Mouse (Mus musculus) kidney, embryonic 16.5 days (tissue): Measurements from ENCODE around the gene Txndc15. TPM values are rescaled to one million over a fixed set of nuclear protein-coding genes. Genes with fewer than 3 reads are reported as not detected.
A peak's percentile ranks its signal among the peaks of the same experiment; 100 is the strongest.

Source experiments
- ATAC-seq: fragments of 200-750 bp; cut with Nextera tagmentation; 2 replicates; pipeline ENCODE4 v1.8.0; 2017; ENCODE audit warnings: moderate TSS enrichment; ENCODE audit not compliant: low FRiP score, low TSS enrichment
- H3K27ac ChIP-seq: fragments of 300-500 bp; sonication (generic); 2 replicates; pipeline ENCODE4 v1.5.1; 2014; ENCODE audit warnings: low read length
- H3K27me3 ChIP-seq: fragments of 300-500 bp; sonication (generic); 2 replicates; pipeline ENCODE4 v1.6.1; 2014; ENCODE audit warnings: low read length, control low read depth, mixed read lengths; ENCODE audit not compliant: insufficient read depth
- H3K36me3 ChIP-seq: fragments of 300-500 bp; sonication (generic); 2 replicates; pipeline ENCODE4 v1.6.1; 2014; ENCODE audit warnings: low read length, control low read depth, mixed read lengths; ENCODE audit not compliant: insufficient read depth
- H3K4me1 ChIP-seq: fragments of 300-500 bp; sonication (generic); 2 replicates; pipeline ENCODE4 v1.6.1; 2014; ENCODE audit warnings: low read length, control low read depth, mixed read lengths; ENCODE audit not compliant: insufficient read depth
- H3K4me2 ChIP-seq: fragments of 300-500 bp; sonication (generic); replicated peaks from 2 replicates; pipeline ENCODE4 v1.6.1; 2014; ENCODE audit warnings: low read depth, low read length
- H3K4me3 ChIP-seq: fragments of 300-500 bp; sonication (generic); 2 replicates; pipeline ENCODE4 v1.5.1; 2014; ENCODE audit warnings: mild to moderate bottlenecking, low read length
- H3K9ac ChIP-seq: fragments of 300-500 bp; sonication (generic); replicated peaks from 2 replicates; pipeline ENCODE4 v1.6.1; 2014; ENCODE audit warnings: low read length
- H3K9me3 ChIP-seq: fragments of 300-500 bp; sonication (generic); 2 replicates; pipeline ENCODE4 v1.6.1; 2016; ENCODE audit warnings: low read length, control low read depth
- WGBS: fragments of 180-500 bp; shearing (Covaris S2); extraction: QIAGEN DNeasy Blood & Tissue Kit; methylation state at CpG from one replicate; pipeline ENCODE4 v1.1.7; 2014; 5-methylcytosine and 5-hydroxymethylcytosine counted together
- polyA plus RNA-seq: library from polyadenylated mRNA; unstranded; fragments of >200 nt; fragmentation: Nextera tagmentation; extraction: Ambion mirVana; gene quantifications from 2 replicates; pipeline ENCODE4 v1.2.1, GENCODE M21; 2015

Txndc15 gene
- polyA plus RNA-seq, 1 experiment from 2014 or later, result 99.7 TPM

GRCm38 (mm10) chr13:55757645-55758044 is 43.2 kb downstream of the Txndc15 start:
- Histone ChIP-seq H3K9ac (no peak overlapping the region), H3K9me3 (no peaks in the 10 kb centered on the region), H3K27me3 (no peaks in the 10 kb centered on the region), H3K4me2 (no peak overlapping the region), H3K27ac (no peak overlapping the region), H3K4me1 (peaks cover 17% of the 10 kb centered on the region), H3K36me3 (no peaks in the 10 kb centered on the region), H3K4me3 (no peak overlapping the region)
- 81% methylated on average over 6 of the region's 6 CpGs for WGBS
- no peak for ATAC-seq

GRCm38 (mm10) chr13:55760576-55760975 is 46.1 kb downstream of the Txndc15 start:
- WGBS, result 29% methylated on average over 10 of the region's 10 CpGs
- no peak; the same call in 1 of the 2 replicates for ATAC-seq
- Histone ChIP-seq H3K36me3 (no peaks in the 10 kb centered on the region), H3K4me2 (peak overlapping the region; percentile 6), H3K9ac (no peak overlapping the region; the same call in 1 of the 2 replicates), H3K9me3 (no peaks in the 10 kb centered on the region), H3K4me3 (no peak overlapping the region), H3K27me3 (no peaks in the 10 kb centered on the region), H3K27ac (peak overlapping the region; percentile 14; the same call in 1 of the 2 replicates), H3K4me1 (peaks cover 22% of the 10 kb centered on the region)

GRCm38 (mm10) chr13:55761486-55761885 is 47.0 kb downstream of the Txndc15 start:
- no peak overlapping the region for H3K4me2 ChIP-seq
- H3K36me3 ChIP-seq, result no peaks in the 10 kb centered on the region
- no peak overlapping the region for H3K9ac ChIP-seq
- no peaks in the 10 kb centered on the region for H3K9me3 ChIP-seq
- no peak overlapping the region for H3K27ac ChIP-seq
- 46% methylated on average over 10 of the region's 10 CpGs for WGBS
- H3K4me1 ChIP-seq, result peaks cover 18% of the 10 kb centered on the region
- H3K4me3 ChIP-seq, result no peak overlapping the region
- no peak for ATAC-seq
- no peaks in the 10 kb centered on the region for H3K27me3 ChIP-seq

DNA sequence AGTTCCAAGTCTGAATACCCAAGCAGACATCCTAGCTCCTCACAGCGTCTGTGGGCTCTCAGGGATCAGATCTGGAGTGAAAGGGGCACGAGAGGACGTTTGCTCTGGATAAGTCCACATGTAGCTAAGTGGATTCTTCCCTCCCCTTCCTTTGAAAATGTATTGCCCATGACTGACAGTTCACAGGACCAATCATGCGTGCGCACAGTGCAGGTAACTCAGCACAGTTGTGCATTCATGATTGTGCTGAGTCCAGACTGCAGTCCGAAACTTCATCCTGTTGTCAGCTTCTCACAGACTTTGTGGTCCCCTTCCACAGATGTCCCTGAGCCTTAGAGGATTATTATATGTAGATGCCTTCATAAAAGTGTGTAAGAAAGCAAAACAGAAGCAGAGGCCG is 59.9 kb downstream of the Txndc15 start:
- H3K9me3 ChIP-seq, result no peaks in the 10 kb centered on the region
- WGBS, result 83% methylated on average over 7 of the region's 7 CpGs
- H3K4me1 ChIP-seq, result peaks cover 7% of the 10 kb centered on the region
- no peak overlapping the region for H3K4me3 ChIP-seq
- no peaks in the 10 kb centered on the region for H3K27me3 ChIP-seq
- ATAC-seq, result no peak
- no peak overlapping the region for H3K27ac ChIP-seq
- H3K36me3 ChIP-seq, result no peaks in the 10 kb centered on the region
- H3K4me2 ChIP-seq, result no peak overlapping the region
- no peak overlapping the region for H3K9ac ChIP-seq

- H3K27ac ChIP-seq, result no peak overlapping the region
- H3K4me3 ChIP-seq, result no peak overlapping the region
- no peaks in the 10 kb centered on the region for H3K36me3 ChIP-seq
- 10% methylated on average over 11 of the region's 11 CpGs for WGBS
- no peak for ATAC-seq
- peaks cover 7% of the 10 kb centered on the region for H3K4me1 ChIP-seq
- H3K9ac ChIP-seq, result 0 out of 2 replicates have a peak overlapping the region, but pooled peaks have one; percentile 22
- H3K4me2 ChIP-seq, result peak overlapping the region; percentile 12; the same call in 1 of the 2 replicates
- H3K27me3 ChIP-seq, result no peaks in the 10 kb centered on the region
- no peaks in the 10 kb centered on the region for H3K9me3 ChIP-seq
Observed at GRCm38 (mm10) chr13:55775056-55775455, 60.6 kb downstream of the Txndc15 start.

Other genes with a start within 250 kb of the Txndc15 start
- 177 and 194 TPM in 2 replicates for gene Dbn1, start 226.5 kb upstream of the Txndc15 start, polyA plus RNA-seq
- 162 and 169 TPM in 2 replicates for gene Pdlim7, start 201.0 kb upstream of the Txndc15 start, polyA plus RNA-seq
- 2.5 TPM in 2 replicates for gene Dok3, start 185.4 kb upstream of the Txndc15 start, polyA plus RNA-seq
- 89.1 and 91.6 TPM in 2 replicates for gene Ddx41, start 178.0 kb upstream of the Txndc15 start, polyA plus RNA-seq
- 40.2 and 41.2 TPM in 2 replicates for gene Fam193b, start 143.5 kb upstream of the Txndc15 start, polyA plus RNA-seq
- gene Tmed9, start 140.9 kb upstream of the Txndc15 start, polyA plus RNA-seq, result 175 and 177 TPM in 2 replicates
- gene B4galt7, start 114.8 kb upstream of the Txndc15 start, polyA plus RNA-seq, result 20.0 and 26.3 TPM in 2 replicates
- gene Caml, start 91.6 kb upstream of the Txndc15 start, polyA plus RNA-seq, result 54.5 and 60.7 TPM in 2 replicates
- 37.5 and 39.7 TPM in 2 replicates for gene Ddx46, start 79.6 kb upstream of the Txndc15 start, polyA plus RNA-seq
- gene B230219D22Rik, start 21.5 kb upstream of the Txndc15 start, polyA plus RNA-seq, result 55.2 and 62.2 TPM in 2 replicates
- 52.5 and 52.7 TPM in 2 replicates for gene Pcbd2, start 12.7 kb downstream of the Txndc15 start, polyA plus RNA-seq
- gene Catsper3, start 69.9 kb downstream of the Txndc15 start, polyA plus RNA-seq, result 0.16 and 0.18 TPM in 2 replicates
- 0.36 and 2.1 TPM in 2 replicates for gene Pitx1, start 121.5 kb downstream of the Txndc15 start, polyA plus RNA-seq